ENCODE assay signal across 8 mouse cellular contexts in the genomic region with DNA sequence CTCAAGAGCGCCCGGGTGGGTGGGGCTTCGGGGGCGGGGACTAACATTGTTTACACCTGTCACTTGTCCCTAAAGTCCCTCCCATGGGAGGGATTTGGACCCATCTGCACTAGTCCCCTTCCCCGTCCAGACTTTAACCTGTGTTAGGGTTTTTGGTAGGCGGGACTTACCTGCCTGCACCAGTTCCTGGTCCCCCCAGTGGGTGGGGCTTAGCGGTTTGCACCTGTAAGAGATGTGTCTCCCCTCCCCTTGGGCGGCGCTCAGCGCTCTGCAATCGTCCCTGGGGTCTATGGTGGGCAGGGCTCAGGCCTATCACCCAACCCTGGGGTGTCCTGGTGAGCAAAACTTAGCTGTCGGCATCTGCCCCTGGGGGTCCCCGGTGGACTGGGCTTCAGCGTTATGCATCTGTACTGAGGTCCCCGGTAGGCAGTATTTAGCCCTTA. TPM values are rescaled to one million over a fixed set of nuclear protein-coding genes. Genes with fewer than 3 reads are reported as not detected.
DNase-seq lines count a peak whose midpoint lies in the region; ATAC-seq and TF ChIP-seq lines count a peak whose summit lies in the region.

No protein-coding gene starts in this region.

- H3K4me1 ChIP-seq in ES-Bruce4 (ENCODE audit: control insufficient read depth, insufficient read depth, low read length) = no peaks in the 10 kb centered on the region
- H3K4me1 ChIP-seq in forebrain, embryonic 14.5 days (ENCODE audit: control insufficient read depth, insufficient read depth, low read length) = peaks cover 7% of the 10 kb centered on the region
- H3K4me1 ChIP-seq in midbrain, postnatal 0 days (ENCODE audit: insufficient read depth, low read length) = no peaks in the 10 kb centered on the region; the same call in 1 of the 2 replicates

- TF ChIP-seq CTCF in gastrocnemius, adult 2 months (IDR thresholded peaks at IDR 0.05) = no peak
- no peak for TF ChIP-seq CTCF in ES-Bruce4 (IDR thresholded peaks at IDR 0.05; ENCODE audit: low read depth, low read length)
- no peak for TF ChIP-seq CTCF in midbrain, postnatal 0 days (IDR thresholded peaks at IDR 0.05)

- H3K27ac ChIP-seq in gastrocnemius, adult 2 months = peak overlapping the region; percentile 84
- no peak overlapping the region for H3K27ac ChIP-seq in ES-Bruce4 (ENCODE audit: insufficient read depth, low read length)
- peak overlapping the region; percentile 75; the same call in 1 of the 2 replicates for H3K27ac ChIP-seq in forebrain, embryonic 14.5 days (ENCODE audit: low read depth, low read length)
- H3K27ac ChIP-seq in midbrain, postnatal 0 days (ENCODE audit: low read depth, low read length) = peak overlapping the region; percentile 78

- TF ChIP-seq EP300 in ES-Bruce4 (IDR thresholded peaks at IDR 0.05; ENCODE audit: insufficient read depth, low read depth, low read length) = no peak

- H3K27me3 ChIP-seq in ES-Bruce4 (ENCODE audit: control insufficient read depth, insufficient read depth, low read length, poor library complexity, severe bottlenecking) = no peaks in the 10 kb centered on the region
- no peaks in the 10 kb centered on the region for H3K27me3 ChIP-seq in forebrain, embryonic 14.5 days (replicated peaks; ENCODE audit: control insufficient read depth, insufficient read depth, low read length)
- H3K27me3 ChIP-seq in midbrain, postnatal 0 days (ENCODE audit: insufficient read depth, low read length) = no peaks in the 10 kb centered on the region

- peak overlapping the region; percentile 63 for H3K9ac ChIP-seq in ES-Bruce4 (ENCODE audit: low read depth, poor library complexity, severe bottlenecking)
- peak overlapping the region; percentile 93 for H3K9ac ChIP-seq in forebrain, embryonic 14.5 days (ENCODE audit: low read length)
- H3K9ac ChIP-seq in midbrain, postnatal 0 days (replicated peaks; ENCODE audit: low read length, poor library complexity, severe bottlenecking) = peak overlapping the region; percentile 80

- H3K36me3 ChIP-seq in ES-Bruce4 (ENCODE audit: control insufficient read depth, insufficient read depth, low read length, poor library complexity, severe bottlenecking) = 0 out of 2 replicates have a peak, but pooled peaks cover 3% of the 10 kb centered on the region
- peaks cover 28% of the 10 kb centered on the region for H3K36me3 ChIP-seq in forebrain, embryonic 14.5 days (ENCODE audit: control insufficient read depth, insufficient read depth, low read length)
- H3K36me3 ChIP-seq in midbrain, postnatal 0 days (ENCODE audit: insufficient read depth, low read length) = 0 out of 2 replicates have a peak, but pooled peaks cover 8% of the 10 kb centered on the region

- WGBS in forebrain, embryonic 14.5 days = 2% methylated on average over 15 of the region's 15 CpGs
- WGBS in midbrain, postnatal 0 days = 3% methylated on average over 13 of the region's 15 CpGs

- H3K4me3 ChIP-seq in gastrocnemius, adult 2 months = peak overlapping the region; percentile 95
- peak overlapping the region; percentile 96 for H3K4me3 ChIP-seq in ES-Bruce4 (ENCODE audit: low read depth, low read length)
- peak overlapping the region; percentile 93 for H3K4me3 ChIP-seq in forebrain, embryonic 14.5 days (ENCODE audit: low read depth, low read length)
- H3K4me3 ChIP-seq in midbrain, postnatal 0 days (ENCODE audit: low read depth, low read length) = peak overlapping the region; percentile 87

- no peak for DNase-seq in gastrocnemius, adult 2 months
- no peak for DNase-seq in gastrocnemius, postnatal 14 days
- DNase-seq in forebrain, embryonic 14.5 days (ENCODE audit: low spot score) = peak; percentile 21
- DNase-seq in kidney, postnatal 36 days = peak; percentile 59 to 72
- peak; percentile 70 for DNase-seq in midbrain, postnatal 0 days (ENCODE audit: low spot score)
- no peak for DNase-seq in frontal cortex, postnatal 36 days (ENCODE audit: low spot score in 2 of 2)
- no peak for DNase-seq in spleen, postnatal 4 days (ENCODE audit: low spot score in 2 of 2)

- peak; percentile 24; the same call in 1 of the 2 replicates for ATAC-seq in forebrain, embryonic 14.5 days
- ATAC-seq in midbrain, postnatal 0 days (ENCODE audit: low FRiP score) = peak; percentile 42

- no peaks in the 10 kb centered on the region for H3K9me3 ChIP-seq in ES-Bruce4 (replicated peaks; ENCODE audit: control insufficient read depth, insufficient read depth, low read length, poor library complexity, severe bottlenecking)
- no peaks in the 10 kb centered on the region for H3K9me3 ChIP-seq in forebrain, embryonic 14.5 days (replicated peaks; ENCODE audit: control insufficient read depth, low read length)
- H3K9me3 ChIP-seq in midbrain, postnatal 0 days (ENCODE audit: low read length) = no peaks in the 10 kb centered on the region

- H3K4me2 ChIP-seq in forebrain, embryonic 14.5 days (ENCODE audit: low read length) = peak overlapping the region; percentile 62
- H3K4me2 ChIP-seq in midbrain, postnatal 0 days (ENCODE audit: low read depth, low read length, poor library complexity, severe bottlenecking) = peak overlapping the region; percentile 81

- no peak for TF ChIP-seq POLR2A in ES-Bruce4 (IDR thresholded peaks at IDR 0.05; ENCODE audit: insufficient read depth, low read length)

- intact Hi-C loops in gastrocnemius, adult 2 months (cut with DNase I) = no loop called here
- intact Hi-C loops in gastrocnemius, postnatal 14 days (cut with DNase I; ENCODE audit: low total_unique reads) = no loop called here

RNA-seq across cellular contexts. Expression of gene Lmnb2, which starts 0.7 kb away (rescaled TPM):
- 1 to 10 TPM; 1.9 to 3.0 TPM for total RNA-seq in gastrocnemius, adult 2 months (2021)
- total RNA-seq in gastrocnemius, postnatal 14 days (2021) = 10 to 100 TPM in 1 of 2 experiments, 1 to 10 TPM in 1; 9.4 to 14.3 TPM
- 25.9 and 28.2 TPM in 2 replicates for polyA plus RNA-seq in ES-Bruce4 (2011; ENCODE audit: insufficient read depth, insufficient read length, low read depth, missing spikeins)
- polyA plus RNA-seq in forebrain, embryonic 14.5 days (2014; fragmentation: Nextera tagmentation; extraction: Ambion mirVana) = 12.1 and 14.4 TPM in 2 replicates
- 40.2 and 47.3 TPM in 2 replicates for total RNA-seq in midbrain, postnatal 0 days (2014; rRNA removed)
- 22.6 and 22.7 TPM in 2 replicates for polyA plus RNA-seq in midbrain, postnatal 0 days (2015; fragmentation: Nextera tagmentation; extraction: Ambion mirVana)

RNA-seq across cellular contexts. Expression of gene Gadd45b, which starts 12.5 kb away (rescaled TPM):
- 10 to 100 TPM; 23.6 to 28.4 TPM for total RNA-seq in gastrocnemius, adult 2 months (2021)
- total RNA-seq in gastrocnemius, postnatal 14 days (2021) = 10 to 100 TPM; 21.5 to 28.7 TPM
- 80.7 and 86.3 TPM in 2 replicates for polyA plus RNA-seq in ES-Bruce4 (2011; ENCODE audit: insufficient read depth, insufficient read length, low read depth, missing spikeins)
- polyA plus RNA-seq in forebrain, embryonic 14.5 days (2014; fragmentation: Nextera tagmentation; extraction: Ambion mirVana) = 5.2 and 6.2 TPM in 2 replicates
- 3.5 and 7.3 TPM in 2 replicates for total RNA-seq in midbrain, postnatal 0 days (2014; rRNA removed)
- polyA plus RNA-seq in midbrain, postnatal 0 days (2015; fragmentation: Nextera tagmentation; extraction: Ambion mirVana) = 5.0 and 6.4 TPM in 2 replicates

RNA-seq across cellular contexts. Expression of gene Timm13, which starts 16.6 kb away (rescaled TPM):
- 100 to 1,000 TPM; 110 to 139 TPM for total RNA-seq in gastrocnemius, adult 2 months (2021)
- 100 to 1,000 TPM; 114 to 125 TPM for total RNA-seq in gastrocnemius, postnatal 14 days (2021)
- polyA plus RNA-seq in ES-Bruce4 (2011; ENCODE audit: insufficient read depth, insufficient read length, low read depth, missing spikeins) = 135 and 146 TPM in 2 replicates
- polyA plus RNA-seq in forebrain, embryonic 14.5 days (2014; fragmentation: Nextera tagmentation; extraction: Ambion mirVana) = 355 and 398 TPM in 2 replicates
- total RNA-seq in midbrain, postnatal 0 days (2014; rRNA removed) = 153 and 267 TPM in 2 replicates
- polyA plus RNA-seq in midbrain, postnatal 0 days (2015; fragmentation: Nextera tagmentation; extraction: Ambion mirVana) = 362 and 384 TPM in 2 replicates

RNA-seq across cellular contexts. Expression of gene Tmprss9, which starts 45.7 kb away (rescaled TPM):
- total RNA-seq in gastrocnemius, adult 2 months (2021) = under 1 TPM in 1 of 2 experiments, not detected in 1; 0.08 TPM
- under 1 TPM in 1 of 2 experiments, not detected in 1; 0.06 TPM for total RNA-seq in gastrocnemius, postnatal 14 days (2021)
- polyA plus RNA-seq in ES-Bruce4 (2011; ENCODE audit: insufficient read depth, insufficient read length, low read depth, missing spikeins) = 0.22 TPM in 1 of 2 replicates, not detected in the other
- 0.10 and 0.13 TPM in 2 replicates for polyA plus RNA-seq in forebrain, embryonic 14.5 days (2014; fragmentation: Nextera tagmentation; extraction: Ambion mirVana)
- 0.09 and 0.11 TPM in 2 replicates for total RNA-seq in midbrain, postnatal 0 days (2014; rRNA removed)
- polyA plus RNA-seq in midbrain, postnatal 0 days (2015; fragmentation: Nextera tagmentation; extraction: Ambion mirVana) = 0.27 and 0.31 TPM in 2 replicates

Comparison
In these comparisons a context has a peak if more than half of its experiments do, and no peak if none do; other contexts are left out.
1. DNase-seq: peak in forebrain, embryonic 14.5 days (single experiment), kidney, postnatal 36 days (2 of 2) and midbrain, postnatal 0 days (single experiment); none in gastrocnemius, adult 2 months (single experiment), gastrocnemius, postnatal 14 days (single experiment), frontal cortex, postnatal 36 days (0 of 2) and spleen, postnatal 4 days (0 of 2).
2. Peak in every context shown above with its lines, with median percentiles within 50 percentile points of each other: H3K4me3 ChIP-seq and H3K9ac ChIP-seq.